Mouse (Mus musculus) small intestine, adult 2 months (tissue): ENCODE results near the gene Chrna9.

Source experiments
- CTCF ChIP-seq: fragments of 200-500 bp; IDR thresholded peaks from 2 replicates; pipeline ENCODE4 v1.5.1; 2012; ENCODE audit warnings: low read depth, mild to moderate bottlenecking, control low read depth, inconsistent platforms, low read length, moderate library complexity, mixed read lengths; ENCODE audit not compliant: insufficient replicate concordance, insufficient read length; ENCODE audit errors: extremely low read depth
- POLR2A ChIP-seq: fragments of 200-500 bp; IDR thresholded peaks from 2 replicates; pipeline ENCODE4 v1.6.1; 2012; ENCODE audit warnings: low read depth, mild to moderate bottlenecking, control low read depth, inconsistent platforms, low read length, moderate library complexity

- TF ChIP-seq POLR2A, result no peak
- TF ChIP-seq CTCF, result no peak
These were observed 31.1 kb downstream of the Chrna9 start for GRCm38 (mm10) chr5:65965771-65966279.
